Mouse (Mus musculus) kidney, adult 2 months (tissue): ENCODE measurements at regions not wholly inside any gene's neighbourhood (a gene's known extent, or its start where the extent isn't known, plus 50 kb on each side); places are given as distances from the start of the nearest gene placed in this dataset.

Source experiments
- DNase-seq: peaks from one replicate; pipeline ENCODE4 v3.0.0; 2021
- H3K27ac ChIP-seq: fragments of 200-500 bp; 2 replicates; pipeline ENCODE4 v1.5.1; 2012; ENCODE audit warnings: low read depth, low read length, control low read depth, inconsistent platforms; ENCODE audit not compliant: insufficient read depth
- H3K27me3 ChIP-seq: fragments of 200-500 bp; replicated peaks from 2 replicates; pipeline ENCODE4 v1.6.1; 2012; ENCODE audit warnings: mild to moderate bottlenecking, moderate library complexity, low read length, inconsistent platforms; ENCODE audit not compliant: control insufficient read depth, insufficient read depth
- H3K36me3 ChIP-seq: fragments of 200-500 bp; 2 replicates; pipeline ENCODE4 v1.6.1; 2012; ENCODE audit warnings: mild to moderate bottlenecking, moderate library complexity, low read length, inconsistent platforms; ENCODE audit not compliant: control insufficient read depth, insufficient read depth
- H3K4me1 ChIP-seq: fragments of 200-500 bp; 2 replicates; pipeline ENCODE4 v1.6.1; 2011; ENCODE audit warnings: low read length; ENCODE audit not compliant: control insufficient read depth, insufficient read depth
- H3K4me3 ChIP-seq: fragments of 200-500 bp; 2 replicates; pipeline ENCODE4 v1.5.1; 2011; ENCODE audit warnings: mild to moderate bottlenecking, low read depth, low read length, control low read depth; ENCODE audit not compliant: insufficient read depth
- CTCF ChIP-seq: fragments of 200-500 bp; conservative IDR thresholded peaks from 2 replicates; pipeline ENCODE4 v1.5.1; 2011; ENCODE audit warnings: low read depth, mild to moderate bottlenecking, control low read depth, low read length, moderate library complexity, mixed read lengths; ENCODE audit not compliant: insufficient read depth, insufficient read length
- POLR2A ChIP-seq: fragments of 200-500 bp; IDR thresholded peaks from one replicate; pipeline ENCODE4 v1.6.1; 2011; ENCODE audit warnings: low read depth, low read length, control low read depth
- WGBS: fragments of 180-500 bp; shearing (Covaris S2); methylation state at CpG from one replicate; pipeline ENCODE4 v1.1.7; 2018; 5-methylcytosine and 5-hydroxymethylcytosine counted together

- Histone ChIP-seq H3K4me3 (no peak overlapping the region), H3K27me3 (no peaks in the 10 kb centered on the region), H3K36me3 (no peaks in the 10 kb centered on the region), H3K4me1 (no peaks in the 10 kb centered on the region), H3K27ac (no peak overlapping the region)
- TF ChIP-seq POLR2A (no peak), CTCF (no peak)
- WGBS = 92% methylated on average over 7 of the region's 7 CpGs
- DNase-seq = no peak
Measured at GRCm38 (mm10) chr8:26881268-26882120, 95.6 kb upstream of the Zfp703 start.

DNA sequence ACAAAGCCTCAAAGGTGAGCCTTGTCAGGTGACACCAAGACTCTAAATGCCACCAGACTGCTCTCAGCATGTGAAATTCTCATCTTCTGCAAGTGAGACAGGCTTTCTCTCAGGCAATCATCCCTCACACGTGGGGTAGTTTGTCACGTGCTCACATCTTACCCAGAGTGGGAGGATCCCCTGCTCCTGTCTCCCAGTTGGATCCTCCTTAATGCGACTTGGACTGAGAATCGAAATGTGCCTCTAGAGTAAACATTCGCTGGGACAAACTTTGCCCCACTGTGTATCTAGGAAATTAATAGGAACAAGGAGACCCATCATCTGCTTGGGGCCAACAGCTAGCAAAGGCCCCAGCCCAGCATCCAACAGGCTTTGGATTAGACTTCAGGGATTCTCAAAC lies 94.5 kb upstream of the Zfp703 start:
- Histone ChIP-seq H3K27ac (no peak overlapping the region), H3K36me3 (no peaks in the 10 kb centered on the region), H3K27me3 (no peaks in the 10 kb centered on the region), H3K4me3 (no peak overlapping the region), H3K4me1 (no peaks in the 10 kb centered on the region)
- TF ChIP-seq POLR2A (no peak), CTCF (no peak)
- WGBS = 51% methylated on average over 5 of the region's 5 CpGs
- no peak for DNase-seq

- H3K27ac ChIP-seq = no peak overlapping the region
Measured at GRCm38 (mm10) chr8:26883285-26883684, 93.8 kb upstream of the Zfp703 start.

DNA sequence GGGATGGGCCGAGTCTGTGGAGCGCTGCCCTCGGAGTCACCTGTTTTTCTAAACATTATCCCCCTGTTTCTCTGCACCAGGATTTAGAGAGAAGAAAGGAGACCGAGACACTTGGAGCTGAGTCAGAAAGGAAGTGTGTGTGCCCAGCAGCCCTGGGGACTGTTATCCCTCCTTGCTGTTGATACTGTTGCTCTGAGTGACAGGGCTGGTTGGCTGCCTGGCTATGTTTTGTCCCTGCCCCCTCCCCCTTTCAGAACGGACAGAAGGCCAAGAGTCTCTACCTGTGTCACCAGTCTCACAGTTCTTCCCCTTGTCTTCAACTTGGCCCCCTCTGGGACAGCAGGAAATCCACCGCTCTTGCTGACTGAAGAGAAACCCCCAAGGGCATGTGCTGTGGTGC lies 93.4 kb upstream of the Zfp703 start:
- WGBS = 73% methylated on average over 6 of the region's 6 CpGs
- Histone ChIP-seq H3K4me1 (no peaks in the 10 kb centered on the region), H3K4me3 (no peak overlapping the region), H3K36me3 (no peaks in the 10 kb centered on the region), H3K27me3 (no peaks in the 10 kb centered on the region), H3K27ac (no peak overlapping the region)
- TF ChIP-seq CTCF (no peak), POLR2A (no peak)
- DNase-seq = no peak

More at GRCm38 (mm10) chr8:26883285-26883684, 93.8 kb upstream of the Zfp703 start:
- 94% methylated on average over 5 of the region's 5 CpGs for WGBS
- no peak overlapping the region for H3K4me3 ChIP-seq
- H3K4me1 ChIP-seq = no peaks in the 10 kb centered on the region
- no peak for DNase-seq
- H3K36me3 ChIP-seq = no peaks in the 10 kb centered on the region
- TF ChIP-seq CTCF (no peak), POLR2A (no peak)
- H3K27me3 ChIP-seq = no peaks in the 10 kb centered on the region

DNA sequence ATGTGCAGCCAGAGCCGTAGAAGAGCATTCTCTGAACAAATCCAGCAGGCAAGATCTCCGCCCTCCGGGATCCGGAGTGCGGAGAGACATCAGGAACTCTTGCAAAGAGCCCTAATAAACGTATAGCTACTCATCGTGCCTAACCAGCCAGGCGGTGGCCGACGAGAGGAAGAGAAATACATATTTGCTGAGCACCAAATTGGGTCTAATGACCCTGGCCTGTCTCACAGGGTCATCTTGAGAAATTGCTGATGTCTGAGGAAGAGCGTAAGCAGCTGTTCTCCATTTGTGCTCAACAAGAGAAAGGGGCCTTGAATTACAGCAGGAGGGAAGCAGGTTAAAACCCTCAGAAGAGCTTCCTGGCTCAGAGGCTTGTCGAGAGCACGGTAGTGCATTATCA lies 92.8 kb upstream of the Zfp703 start:
- TF ChIP-seq POLR2A = no peak
- no peak for TF ChIP-seq CTCF
- Histone ChIP-seq H3K36me3 (no peaks in the 10 kb centered on the region), H3K4me3 (no peak overlapping the region), H3K27me3 (no peaks in the 10 kb centered on the region), H3K4me1 (no peaks in the 10 kb centered on the region), H3K27ac (no peak overlapping the region)
- 76% methylated on average over 13 of the region's 13 CpGs for WGBS
- DNase-seq = no peak

GRCm38 (mm10) chr8:26885365-26885764 lies 91.8 kb upstream of the Zfp703 start:
- H3K4me1 ChIP-seq = no peaks in the 10 kb centered on the region
- H3K4me3 ChIP-seq = no peak overlapping the region
- WGBS = 84% methylated on average over 5 of the region's 5 CpGs
- no peaks in the 10 kb centered on the region for H3K27me3 ChIP-seq
- TF ChIP-seq CTCF = no peak
- TF ChIP-seq POLR2A = no peak
- no peak overlapping the region for H3K27ac ChIP-seq
- DNase-seq = no peak
- no peaks in the 10 kb centered on the region for H3K36me3 ChIP-seq

DNA sequence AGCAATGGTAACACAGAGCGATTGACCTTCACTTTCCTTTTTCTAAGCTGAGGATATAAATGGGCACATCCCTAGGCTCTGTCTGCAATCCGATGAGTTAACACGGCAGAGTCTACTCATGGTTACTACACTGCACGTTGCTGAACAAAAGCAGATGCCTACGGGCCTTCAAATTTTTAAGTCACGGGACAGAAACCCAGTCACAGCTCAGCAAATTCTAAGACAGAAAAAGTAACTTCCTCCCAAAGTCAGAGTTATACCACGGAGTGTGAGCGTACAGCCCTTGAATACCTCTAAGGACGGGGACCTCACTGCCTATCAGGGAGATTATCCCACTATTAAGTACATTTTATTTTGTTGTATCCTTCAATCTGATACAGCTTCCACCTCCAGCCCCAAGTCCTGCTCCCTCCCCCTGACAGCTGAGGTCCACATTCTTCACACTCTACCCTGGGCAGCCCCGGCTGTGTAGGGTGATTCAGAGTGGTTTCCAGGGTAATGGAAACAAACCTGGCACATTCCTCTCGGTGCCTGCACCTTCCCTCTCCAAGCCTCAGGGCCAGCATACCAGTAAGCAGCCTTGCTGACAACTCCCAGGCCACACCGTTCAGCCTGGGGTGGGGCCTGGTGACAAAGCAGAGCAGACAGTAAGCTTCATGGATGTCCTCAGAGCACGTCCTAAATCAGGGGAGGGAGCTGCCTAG lies 90.2 kb upstream of the Zfp703 start:
- Histone ChIP-seq H3K27ac (no peak overlapping the region), H3K27me3 (no peaks in the 10 kb centered on the region), H3K4me3 (no peak overlapping the region), H3K36me3 (no peaks in the 10 kb centered on the region), H3K4me1 (no peaks in the 10 kb centered on the region)
- WGBS = 72% methylated on average over 13 of the region's 13 CpGs
- TF ChIP-seq POLR2A (no peak), CTCF (no peak)
- DNase-seq = no peak
